Mouse (Mus musculus): ENCODE measurements at regions not wholly inside any gene's neighbourhood (a gene's known extent, or its start where the extent isn't known, plus 50 kb on each side); places are given as distances from the start of the nearest gene placed in this dataset.

GRCm38 (mm10) chr1:95762244-95762643 lies 94.9 kb upstream of the St8sia4 start:
- Histone ChIP-seq H3K4me2 (ENCODE audit: low read depth, low read length, severe bottlenecking) (no peak overlapping the region), H3K36me3 (ENCODE audit: control insufficient read depth, insufficient read depth, low read length) (no peaks in the 10 kb centered on the region), H3K4me1 (replicated peaks; ENCODE audit: control insufficient read depth, insufficient read depth, low read length) (no peaks in the 10 kb centered on the region), H3K27ac (ENCODE audit: low read depth, low read length) (no peak overlapping the region), H3K9ac (ENCODE audit: low read length) (no peak overlapping the region), H3K4me3 (ENCODE audit: low read depth, low read length) (no peak overlapping the region), H3K27me3 (ENCODE audit: control insufficient read depth, insufficient read depth, low read length) (no peaks in the 10 kb centered on the region), H3K9me3 (ENCODE audit: control insufficient read depth, low read length) (no peaks in the 10 kb centered on the region)
- 4% methylated on average over 2 of the region's 2 CpGs for WGBS
- DNase-seq (ENCODE audit: low spot score): peak; percentile 74
- no peak; the same call in 1 of the 2 replicates for ATAC-seq (replicated peaks; ENCODE audit: low FRiP score)

DNA sequence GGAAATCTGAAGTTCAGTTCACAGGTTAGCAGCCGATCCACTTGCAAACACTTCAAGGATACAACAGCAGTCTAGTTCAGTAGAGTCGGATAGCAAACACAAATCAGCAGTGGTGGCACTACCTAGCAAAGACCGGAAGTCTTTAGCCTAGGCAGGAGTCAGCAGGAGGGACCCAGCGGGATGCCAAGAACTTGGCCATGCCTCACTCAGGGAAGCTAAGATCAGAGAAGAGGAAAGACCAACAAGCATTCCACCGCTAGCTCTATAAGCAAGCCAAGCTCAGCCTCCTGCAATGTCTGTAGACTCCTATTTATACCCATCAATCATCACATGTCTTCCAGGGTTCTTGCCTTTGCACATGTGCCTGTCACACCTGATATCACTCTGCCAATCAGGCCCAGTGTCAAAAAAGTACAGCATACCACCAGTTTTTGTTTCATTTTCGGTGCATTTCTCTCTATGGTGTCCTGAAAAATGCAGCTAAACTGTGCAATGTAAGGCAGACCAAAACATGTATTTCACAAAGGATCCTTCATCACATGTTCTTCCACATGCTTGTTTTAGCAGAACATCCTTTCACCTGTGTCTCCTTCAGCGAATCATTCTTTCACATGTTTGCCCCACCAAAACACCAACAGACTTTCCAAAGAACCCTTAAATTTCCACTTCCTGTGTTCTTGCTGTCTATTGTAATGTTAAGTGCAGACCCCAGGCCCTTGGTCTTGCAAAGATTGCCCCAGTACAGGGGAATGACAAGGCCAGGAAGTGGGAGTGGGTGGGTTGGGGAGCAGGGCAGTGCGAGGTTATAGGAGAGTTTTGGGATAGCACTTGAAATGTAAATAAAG lies 86.9 kb upstream of the St8sia4 start:
- H3K9ac ChIP-seq (ENCODE audit: low read length): no peak overlapping the region
- H3K9me3 ChIP-seq (ENCODE audit: control insufficient read depth, low read length): no peaks in the 10 kb centered on the region
- H3K27me3 ChIP-seq (ENCODE audit: control insufficient read depth, insufficient read depth, low read length): no peaks in the 10 kb centered on the region
- H3K4me3 ChIP-seq (ENCODE audit: low read depth, low read length): no peak overlapping the region
- WGBS: 84% methylated on average over 8 of the region's 8 CpGs
- no peak overlapping the region for H3K27ac ChIP-seq (ENCODE audit: low read depth, low read length)
- no peak overlapping the region for H3K4me2 ChIP-seq (ENCODE audit: low read depth, low read length, severe bottlenecking)
- H3K36me3 ChIP-seq (ENCODE audit: control insufficient read depth, insufficient read depth, low read length): no peaks in the 10 kb centered on the region
- H3K4me1 ChIP-seq (replicated peaks; ENCODE audit: control insufficient read depth, insufficient read depth, low read length): no peaks in the 10 kb centered on the region
- ATAC-seq (replicated peaks; ENCODE audit: low FRiP score) (no peak), DNase-seq (ENCODE audit: low spot score) (no peak)

DNA sequence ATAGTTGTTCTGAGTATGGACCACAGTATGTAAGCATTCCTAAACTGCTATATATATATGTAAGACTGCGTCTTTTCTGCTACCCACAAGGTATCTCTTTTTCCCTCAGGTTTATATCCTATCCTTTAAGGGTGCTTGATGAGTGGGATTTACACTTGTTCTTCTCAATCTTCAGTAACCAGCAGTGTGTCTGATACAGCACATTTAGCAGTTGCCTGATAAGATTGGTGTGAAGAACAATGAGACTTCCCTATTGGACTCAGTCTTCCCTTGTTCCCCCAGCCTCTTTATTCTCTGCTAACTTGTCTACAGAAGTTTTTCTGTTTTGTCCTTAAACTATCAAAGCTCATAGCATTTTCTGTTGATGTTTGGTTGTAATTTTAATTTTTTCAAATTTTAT lies 86.1 kb upstream of the St8sia4 start:
- no peaks in the 10 kb centered on the region for H3K4me1 ChIP-seq (replicated peaks; ENCODE audit: control insufficient read depth, insufficient read depth, low read length)
- H3K9me3 ChIP-seq (ENCODE audit: control insufficient read depth, low read length): no peaks in the 10 kb centered on the region
- ATAC-seq (replicated peaks; ENCODE audit: low FRiP score): no peak
- H3K27me3 ChIP-seq (ENCODE audit: control insufficient read depth, insufficient read depth, low read length): no peaks in the 10 kb centered on the region
- 94% methylated on average over 1 of the region's 1 CpGs for WGBS
- no peak overlapping the region for H3K27ac ChIP-seq (ENCODE audit: low read depth, low read length)
- no peak overlapping the region for H3K9ac ChIP-seq (ENCODE audit: low read length)
- no peaks in the 10 kb centered on the region for H3K36me3 ChIP-seq (ENCODE audit: control insufficient read depth, insufficient read depth, low read length)
- no peak overlapping the region for H3K4me3 ChIP-seq (ENCODE audit: low read depth, low read length)
- DNase-seq (ENCODE audit: low spot score): no peak
- H3K4me2 ChIP-seq (ENCODE audit: low read depth, low read length, severe bottlenecking): no peak overlapping the region

DNA sequence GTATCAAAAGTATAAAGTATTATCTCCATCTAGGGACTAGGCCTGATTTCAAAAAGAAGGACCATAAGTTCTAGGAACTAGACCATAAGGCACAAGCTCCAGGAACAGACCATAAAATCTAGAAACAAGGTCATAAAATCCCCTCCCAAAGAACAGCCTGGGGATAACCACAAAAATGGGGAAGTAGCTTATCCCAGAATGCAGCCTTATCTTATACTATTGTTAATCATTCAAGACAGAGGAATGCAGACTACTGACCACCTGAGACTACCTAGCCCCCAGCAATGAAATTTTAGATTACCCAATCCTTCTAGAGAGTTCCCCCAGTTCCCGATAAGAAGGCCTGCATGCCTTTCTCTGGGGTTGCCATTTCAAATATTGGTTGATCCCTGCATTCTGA lies 81.6 kb upstream of the St8sia4 start:
- Histone ChIP-seq H3K27me3 (ENCODE audit: control insufficient read depth, insufficient read depth, low read length) (no peaks in the 10 kb centered on the region), H3K36me3 (ENCODE audit: control insufficient read depth, insufficient read depth, low read length) (no peaks in the 10 kb centered on the region), H3K4me1 (replicated peaks; ENCODE audit: control insufficient read depth, insufficient read depth, low read length) (no peaks in the 10 kb centered on the region), H3K4me3 (ENCODE audit: low read depth, low read length) (no peak overlapping the region), H3K9me3 (ENCODE audit: control insufficient read depth, low read length) (no peaks in the 10 kb centered on the region), H3K9ac (ENCODE audit: low read length) (no peak overlapping the region), H3K27ac (ENCODE audit: low read depth, low read length) (no peak overlapping the region), H3K4me2 (ENCODE audit: low read depth, low read length, severe bottlenecking) (no peak overlapping the region)
- ATAC-seq (replicated peaks; ENCODE audit: low FRiP score) (no peak), DNase-seq (ENCODE audit: low spot score) (no peak)
- WGBS: 75% methylated on average over 1 of the region's 1 CpGs

- no peak for DNase-seq (ENCODE audit: low spot score)
- no peaks in the 10 kb centered on the region for H3K4me1 ChIP-seq (replicated peaks; ENCODE audit: control insufficient read depth, insufficient read depth, low read length)
- 90% methylated on average over 2 of the region's 2 CpGs for WGBS
- no peaks in the 10 kb centered on the region for H3K27me3 ChIP-seq (ENCODE audit: control insufficient read depth, insufficient read depth, low read length)
- no peak for ATAC-seq (replicated peaks; ENCODE audit: low FRiP score)
- H3K4me2 ChIP-seq (ENCODE audit: low read depth, low read length, severe bottlenecking): no peak overlapping the region
- no peak overlapping the region for H3K4me3 ChIP-seq (ENCODE audit: low read depth, low read length)
- no peaks in the 10 kb centered on the region for H3K36me3 ChIP-seq (ENCODE audit: control insufficient read depth, insufficient read depth, low read length)
- no peaks in the 10 kb centered on the region for H3K9me3 ChIP-seq (ENCODE audit: control insufficient read depth, low read length)
- no peak overlapping the region for H3K9ac ChIP-seq (ENCODE audit: low read length)
- no peak overlapping the region for H3K27ac ChIP-seq (ENCODE audit: low read depth, low read length)
Measured at GRCm38 (mm10) chr1:95747287-95747686, 79.9 kb upstream of the St8sia4 start.

- Histone ChIP-seq H3K4me3 (ENCODE audit: low read depth, low read length) (no peak overlapping the region), H3K36me3 (ENCODE audit: control insufficient read depth, insufficient read depth, low read length) (no peaks in the 10 kb centered on the region), H3K27ac (ENCODE audit: low read depth, low read length) (no peak overlapping the region), H3K4me1 (replicated peaks; ENCODE audit: control insufficient read depth, insufficient read depth, low read length) (no peaks in the 10 kb centered on the region), H3K4me2 (ENCODE audit: low read depth, low read length, severe bottlenecking) (no peak overlapping the region), H3K27me3 (ENCODE audit: control insufficient read depth, insufficient read depth, low read length) (no peaks in the 10 kb centered on the region), H3K9ac (ENCODE audit: low read length) (no peak overlapping the region), H3K9me3 (ENCODE audit: control insufficient read depth, low read length) (no peaks in the 10 kb centered on the region)
- 68% methylated on average over 2 of the region's 2 CpGs for WGBS
- DNase-seq (ENCODE audit: low spot score): no peak
- ATAC-seq (replicated peaks; ENCODE audit: low FRiP score): no peak
Measured at GRCm38 (mm10) chr1:95744446-95744845, 77.1 kb upstream of the St8sia4 start.

- H3K36me3 ChIP-seq (ENCODE audit: control insufficient read depth, insufficient read depth, low read length): no peaks in the 10 kb centered on the region
- no peaks in the 10 kb centered on the region for H3K9me3 ChIP-seq (ENCODE audit: control insufficient read depth, low read length)
- DNase-seq (ENCODE audit: low spot score) (no peak), ATAC-seq (replicated peaks; ENCODE audit: low FRiP score) (no peak)
- H3K4me1 ChIP-seq (replicated peaks; ENCODE audit: control insufficient read depth, insufficient read depth, low read length): no peaks in the 10 kb centered on the region
- WGBS: 85% methylated on average over 2 of the region's 2 CpGs
- no peak overlapping the region for H3K9ac ChIP-seq (ENCODE audit: low read length)
- no peak overlapping the region for H3K4me2 ChIP-seq (ENCODE audit: low read depth, low read length, severe bottlenecking)
- no peak overlapping the region for H3K4me3 ChIP-seq (ENCODE audit: low read depth, low read length)
- no peak overlapping the region for H3K27ac ChIP-seq (ENCODE audit: low read depth, low read length)
- no peaks in the 10 kb centered on the region for H3K27me3 ChIP-seq (ENCODE audit: control insufficient read depth, insufficient read depth, low read length)
Measured at GRCm38 (mm10) chr1:95743334-95743733, 76.0 kb upstream of the St8sia4 start.

DNA sequence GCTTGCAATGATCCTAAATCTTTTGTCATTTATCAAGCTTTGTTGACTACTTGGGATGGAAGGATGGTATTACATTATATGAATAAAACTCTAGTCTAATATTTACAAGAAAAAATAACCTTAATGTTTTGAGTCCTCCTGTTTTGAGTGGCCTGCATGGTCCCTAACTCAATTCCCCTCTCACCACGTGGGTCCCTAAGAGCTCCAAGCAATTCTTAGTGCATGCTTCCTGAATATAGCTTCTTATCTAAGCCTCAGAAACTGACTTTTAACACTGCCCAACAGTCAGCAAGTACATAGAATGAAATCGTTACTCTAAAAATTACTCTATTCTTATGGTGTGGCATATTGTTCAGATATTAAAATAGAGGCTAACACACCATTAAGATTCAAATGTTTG lies 52.1 kb upstream of the St8sia4 start:
- H3K4me1 ChIP-seq (replicated peaks; ENCODE audit: control insufficient read depth, insufficient read depth, low read length): no peaks in the 10 kb centered on the region
- no peak overlapping the region for H3K9ac ChIP-seq (ENCODE audit: low read length)
- no peak for DNase-seq (ENCODE audit: low spot score)
- H3K4me2 ChIP-seq (ENCODE audit: low read depth, low read length, severe bottlenecking): no peak overlapping the region
- ATAC-seq (replicated peaks; ENCODE audit: low FRiP score): no peak
- no peaks in the 10 kb centered on the region for H3K27me3 ChIP-seq (ENCODE audit: control insufficient read depth, insufficient read depth, low read length)
- 80% methylated on average over 2 of the region's 2 CpGs for whole genome bisulfite sequencing
- H3K27ac ChIP-seq (ENCODE audit: low read depth, low read length): no peak overlapping the region
- H3K36me3 ChIP-seq (ENCODE audit: control insufficient read depth, insufficient read depth, low read length): no peaks in the 10 kb centered on the region
- H3K4me3 ChIP-seq (ENCODE audit: low read depth, low read length): no peak overlapping the region
- no peaks in the 10 kb centered on the region for H3K9me3 ChIP-seq (ENCODE audit: control insufficient read depth, low read length)

DNA sequence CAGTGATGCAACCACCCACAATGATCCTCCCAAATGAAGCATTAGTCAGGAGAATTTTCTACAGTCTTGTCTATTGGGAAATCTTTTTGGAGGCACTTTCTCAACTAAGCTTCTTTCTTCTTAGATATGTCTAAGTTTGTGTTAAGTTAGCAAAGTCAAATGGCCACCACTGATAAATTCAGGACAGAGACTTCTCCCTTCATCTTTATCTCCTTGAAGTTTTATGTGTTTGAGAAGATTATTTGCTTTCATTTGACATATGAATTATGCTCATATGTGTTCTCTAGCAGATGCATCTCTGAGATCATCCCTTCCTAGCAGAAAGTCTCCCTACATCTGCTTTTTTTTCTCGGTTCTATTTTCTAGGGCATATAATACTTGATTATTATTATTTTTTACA lies 51.4 kb upstream of the St8sia4 start:
- H3K4me2 ChIP-seq (ENCODE audit: low read depth, low read length, severe bottlenecking): no peak overlapping the region
- 91% methylated on average over 1 of the region's 1 CpGs for WGBS
- H3K27ac ChIP-seq (ENCODE audit: low read depth, low read length): no peak overlapping the region
- no peak for ATAC-seq (replicated peaks; ENCODE audit: low FRiP score)
- H3K36me3 ChIP-seq (ENCODE audit: control insufficient read depth, insufficient read depth, low read length): no peaks in the 10 kb centered on the region
- no peaks in the 10 kb centered on the region for H3K4me1 ChIP-seq (replicated peaks; ENCODE audit: control insufficient read depth, insufficient read depth, low read length)
- H3K4me3 ChIP-seq (ENCODE audit: low read depth, low read length): no peak overlapping the region
- no peak overlapping the region for H3K9ac ChIP-seq (ENCODE audit: low read length)
- H3K9me3 ChIP-seq (ENCODE audit: control insufficient read depth, low read length): no peaks in the 10 kb centered on the region
- H3K27me3 ChIP-seq (ENCODE audit: control insufficient read depth, insufficient read depth, low read length): no peaks in the 10 kb centered on the region
- DNase-seq (ENCODE audit: low spot score): no peak
